13 mouse cellular contexts compared by ENCODE assay signal in the genomic region with DNA sequence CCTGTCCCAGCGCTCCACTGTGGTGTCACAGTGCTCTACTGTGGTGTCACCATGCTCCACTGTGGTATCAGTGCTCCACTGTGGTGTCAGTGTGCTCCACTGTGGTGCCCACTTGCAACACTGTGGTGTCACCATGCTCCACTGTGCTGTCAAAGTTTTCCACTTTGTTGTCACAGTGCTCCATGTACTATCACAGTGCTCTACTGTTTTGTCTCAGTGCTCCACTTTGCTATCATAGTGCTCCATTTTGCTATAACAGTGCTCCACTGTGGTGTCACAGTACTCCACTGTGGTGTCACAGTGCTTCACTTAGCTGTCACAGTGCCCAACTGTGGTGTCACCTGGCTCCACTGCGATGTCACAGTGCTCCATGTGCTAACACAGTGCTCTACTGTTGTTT.
"Had no signal": no experiment of that assay in that cellular context is flagged by ENCODE, and none has a peak within 500 bp of the region (broad histone marks: within the 10 kb centered on the region; RNA-seq: fewer than 3 reads in every experiment).

No protein-coding gene starts in this region.

- H3K27me3 ChIP-seq: limb, embryonic 12.5 days; liver, embryonic 13.5 days; lung, embryonic 15.5 days; midbrain, embryonic 15.5 days; neural tube, embryonic 12.5 days had no signal

- ATAC-seq: intestine, postnatal 0 days; liver, postnatal 0 days; midbrain, embryonic 15.5 days had no signal

- H3K4me3 ChIP-seq: left cerebral cortex, adult 2 months; limb, embryonic 12.5 days; liver, embryonic 13.5 days; lung, embryonic 15.5 days; midbrain, embryonic 15.5 days; neural tube, embryonic 12.5 days had no signal

- H3K9me3 ChIP-seq: limb, embryonic 12.5 days; lung, embryonic 15.5 days; midbrain, embryonic 15.5 days; neural tube, embryonic 12.5 days had no signal

- DNase-seq: kidney, adult 8-10 months; kidney, postnatal 25 days; liver; liver, embryonic 13.5 days; liver, postnatal 0 days; lung, postnatal 14 days had no signal

- H3K27ac ChIP-seq: left cerebral cortex, adult 2 months; limb, embryonic 12.5 days; liver, embryonic 13.5 days; lung, embryonic 15.5 days; macrophage; midbrain, embryonic 15.5 days; neural tube, embryonic 12.5 days had no signal

- H3K4me1 ChIP-seq: limb, embryonic 12.5 days; liver, embryonic 13.5 days; lung, embryonic 15.5 days; midbrain, embryonic 15.5 days; neural tube, embryonic 12.5 days had no signal

- H3K9ac ChIP-seq: limb, embryonic 12.5 days; liver, embryonic 13.5 days; liver, postnatal 0 days; lung, embryonic 15.5 days; midbrain, embryonic 15.5 days; neural tube, embryonic 12.5 days had no signal

- H3K36me3 ChIP-seq: limb, embryonic 12.5 days; liver, embryonic 13.5 days; lung, embryonic 15.5 days; midbrain, embryonic 15.5 days; neural tube, embryonic 12.5 days had no signal

- H3K4me2 ChIP-seq: limb, embryonic 12.5 days; liver, embryonic 13.5 days; lung, embryonic 15.5 days; midbrain, embryonic 15.5 days; neural tube, embryonic 12.5 days had no signal
